Mouse (Mus musculus): ENCODE data around the gene Obp2a.
A peak's percentile ranks its signal among the peaks of the same experiment; 100 is the strongest.

DNA sequence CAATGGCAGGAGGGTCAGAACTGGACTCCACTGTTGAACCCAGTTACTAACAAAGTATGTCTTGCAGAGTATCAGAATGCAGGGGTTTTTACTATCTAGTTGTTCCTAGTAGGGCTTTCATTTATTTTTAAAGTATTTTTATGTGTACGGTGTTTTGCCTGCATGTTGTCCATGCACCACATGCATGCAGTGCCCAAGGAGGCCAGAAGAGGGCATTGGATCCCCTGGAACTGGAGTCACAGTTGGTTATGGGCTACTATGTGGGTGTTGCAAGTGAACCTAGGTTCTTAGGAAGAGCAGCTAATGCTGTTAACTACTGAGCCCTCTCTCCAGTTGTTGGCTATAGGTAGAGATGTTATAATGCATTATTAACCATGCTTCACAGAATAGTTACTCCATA is 36.3 kb upstream of the Obp2a start:
- TF ChIP-seq ZMIZ1 (IDR thresholded peaks at IDR 0.05; ENCODE audit: low read depth, low read length) (no peak), MAFK (IDR thresholded peaks at IDR 0.05; ENCODE audit: insufficient replicate concordance, low read length) (no peak), IRF4 (IDR thresholded peaks at IDR 0.05; ENCODE audit: low read depth, low read length) (no peak), NELFE (IDR thresholded peaks at IDR 0.05; ENCODE audit: low read depth, low read length) (no peak), BHLHE40 (IDR thresholded peaks at IDR 0.05; ENCODE audit: low read depth, low read length) (no peak), EP300 (IDR thresholded peaks at IDR 0.05; ENCODE audit: low read length) (no peak), CTCF (conservative IDR thresholded peaks at IDR 0.05 in 1 of 2, IDR thresholded peaks at IDR 0.05 in 1 of 2; ENCODE audit: low read depth in 2 of 2, low read length in 2 of 2) (peak; percentile 74 to 85), RAD21 (IDR thresholded peaks at IDR 0.05; ENCODE audit: low read depth, low read length) (peak; percentile 76), POLR2A (IDR thresholded peaks at IDR 0.05; ENCODE audit: low read depth, low read length) (no peak), KAT2A (IDR thresholded peaks at IDR 0.05; ENCODE audit: insufficient replicate concordance, low read length) (no peak), ZKSCAN1 (IDR thresholded peaks at IDR 0.05; ENCODE audit: borderline replicate concordance, low read depth, low read length) (no peak), GABPA (IDR thresholded peaks at IDR 0.05; ENCODE audit: insufficient replicate concordance, low read depth, low read length) (no peak), SMC3 (IDR thresholded peaks at IDR 0.05; ENCODE audit: low read depth, low read length) (peak; percentile 65), SIN3A (IDR thresholded peaks at IDR 0.05; ENCODE audit: low read length) (no peak)

Data from CH12.LX (cell line).